Mouse (Mus musculus) heart, postnatal 0 days (tissue): ENCODE data around the gene Pdzrn3.

Experiments
- CTCF ChIP-seq: IDR thresholded peaks from 2 replicates; pipeline ENCODE4 v1.5.1; 2016; ENCODE audit warnings: antibody characterized with exemption, control low read depth, low read depth
- EP300 ChIP-seq: IDR thresholded peaks from 2 replicates; pipeline ENCODE4 v1.6.1; 2016; ENCODE audit warnings: antibody characterized with exemption, low read depth

GRCm38 (mm10) chr6:101153511-101153921 lies 224.2 kb downstream of the Pdzrn3 start:
- no peak for TF ChIP-seq CTCF
- no peak for TF ChIP-seq EP300
